Mouse (Mus musculus): ENCODE measurements around the gene Pik3c2b.

The Pik3c2b gene

GRCm38 (mm10) chr1:133124137-133124536 lies 78.7 kb downstream of the Pik3c2b start:
- Histone ChIP-seq H3K36me3 (ENCODE audit: control insufficient read depth, insufficient read depth, low read length, poor library complexity, severe bottlenecking) (no peaks in the 10 kb centered on the region), H3K27me3 (ENCODE audit: control insufficient read depth, insufficient read depth, low read length, poor library complexity, severe bottlenecking) (no peaks in the 10 kb centered on the region)
- DNase-seq (ENCODE audit: low read depth, low spot score) = no peak

- Histone ChIP-seq H3K36me3 (ENCODE audit: control insufficient read depth, insufficient read depth, low read length, poor library complexity, severe bottlenecking) (no peaks in the 10 kb centered on the region), H3K27me3 (ENCODE audit: control insufficient read depth, insufficient read depth, low read length, poor library complexity, severe bottlenecking) (no peaks in the 10 kb centered on the region)
- no peak for DNase-seq (ENCODE audit: low read depth, low spot score)
Observed at GRCm38 (mm10) chr1:133125640-133126364, 80.3 kb downstream of the Pik3c2b start.

- DNase-seq (ENCODE audit: low read depth, low spot score) = no peak
- Histone ChIP-seq H3K27me3 (ENCODE audit: control insufficient read depth, insufficient read depth, low read length, poor library complexity, severe bottlenecking) (no peaks in the 10 kb centered on the region), H3K36me3 (ENCODE audit: control insufficient read depth, insufficient read depth, low read length, poor library complexity, severe bottlenecking) (no peaks in the 10 kb centered on the region)
Observed at GRCm38 (mm10) chr1:133126365-133126740, 80.9 kb downstream of the Pik3c2b start.

- H3K36me3 ChIP-seq (ENCODE audit: control insufficient read depth, insufficient read depth, low read length, poor library complexity, severe bottlenecking) = no peaks in the 10 kb centered on the region
- H3K27me3 ChIP-seq (ENCODE audit: control insufficient read depth, insufficient read depth, low read length, poor library complexity, severe bottlenecking) = no peaks in the 10 kb centered on the region
- DNase-seq (ENCODE audit: low read depth, low spot score) = no peak
Observed at GRCm38 (mm10) chr1:133127328-133127727, 81.9 kb downstream of the Pik3c2b start.

GRCm38 (mm10) chr1:133129471-133130221 lies 84.2 kb downstream of the Pik3c2b start:
- Histone ChIP-seq H3K36me3 (ENCODE audit: control insufficient read depth, insufficient read depth, low read length, poor library complexity, severe bottlenecking) (peaks cover 7% of the 10 kb centered on the region; the same call in 1 of the 2 replicates), H3K27me3 (ENCODE audit: control insufficient read depth, insufficient read depth, low read length, poor library complexity, severe bottlenecking) (no peaks in the 10 kb centered on the region)
- DNase-seq (ENCODE audit: low read depth, low spot score) = no peak

GRCm38 (mm10) chr1:133130638-133131560 lies 85.4 kb downstream of the Pik3c2b start, which contains the start of gene Ppp1r15b:
Ppp1r15b (plus strand) TSS chr1:133131143.
- Histone ChIP-seq H3K36me3 (ENCODE audit: control insufficient read depth, insufficient read depth, low read length, poor library complexity, severe bottlenecking) (peaks cover 7% of the 10 kb centered on the region; the same call in 1 of the 2 replicates), H3K27me3 (ENCODE audit: control insufficient read depth, insufficient read depth, low read length, poor library complexity, severe bottlenecking) (no peaks in the 10 kb centered on the region)
- peak; percentile 98 for DNase-seq (ENCODE audit: low read depth, low spot score)

- no peak for DNase-seq (ENCODE audit: low read depth, low spot score)
- peaks cover 11% of the 10 kb centered on the region; the same call in 1 of the 2 replicates for H3K36me3 ChIP-seq (ENCODE audit: control insufficient read depth, insufficient read depth, low read length, poor library complexity, severe bottlenecking)
- no peaks in the 10 kb centered on the region for H3K27me3 ChIP-seq (ENCODE audit: control insufficient read depth, insufficient read depth, low read length, poor library complexity, severe bottlenecking)
Observed at GRCm38 (mm10) chr1:133131561-133131905, 86.1 kb downstream of the Pik3c2b start.

- Histone ChIP-seq H3K36me3 (ENCODE audit: control insufficient read depth, insufficient read depth, low read length, poor library complexity, severe bottlenecking) (peaks cover 14% of the 10 kb centered on the region; the same call in 1 of the 2 replicates), H3K27me3 (ENCODE audit: control insufficient read depth, insufficient read depth, low read length, poor library complexity, severe bottlenecking) (no peaks in the 10 kb centered on the region)
- DNase-seq (ENCODE audit: low read depth, low spot score) = no peak
Observed at GRCm38 (mm10) chr1:133131936-133132335, 86.5 kb downstream of the Pik3c2b start.

GRCm38 (mm10) chr1:133132388-133133326 lies 87.2 kb downstream of the Pik3c2b start:
- H3K27me3 ChIP-seq (ENCODE audit: control insufficient read depth, insufficient read depth, low read length, poor library complexity, severe bottlenecking) = no peaks in the 10 kb centered on the region
- peaks cover 16% of the 10 kb centered on the region; the same call in 1 of the 2 replicates for H3K36me3 ChIP-seq (ENCODE audit: control insufficient read depth, insufficient read depth, low read length, poor library complexity, severe bottlenecking)
- DNase-seq (ENCODE audit: low read depth, low spot score) = peak; percentile 16

GRCm38 (mm10) chr1:133133425-133133824 lies 88.0 kb downstream of the Pik3c2b start:
- H3K27me3 ChIP-seq (ENCODE audit: control insufficient read depth, insufficient read depth, low read length, poor library complexity, severe bottlenecking) = no peaks in the 10 kb centered on the region
- peaks cover 21% of the 10 kb centered on the region; the same call in 1 of the 2 replicates for H3K36me3 ChIP-seq (ENCODE audit: control insufficient read depth, insufficient read depth, low read length, poor library complexity, severe bottlenecking)
- peak; percentile 45 for DNase-seq (ENCODE audit: low read depth, low spot score)

GRCm38 (mm10) chr1:133134071-133134470 lies 88.6 kb downstream of the Pik3c2b start:
- no peaks in the 10 kb centered on the region for H3K27me3 ChIP-seq (ENCODE audit: control insufficient read depth, insufficient read depth, low read length, poor library complexity, severe bottlenecking)
- H3K36me3 ChIP-seq (ENCODE audit: control insufficient read depth, insufficient read depth, low read length, poor library complexity, severe bottlenecking) = peaks cover 24% of the 10 kb centered on the region; the same call in 1 of the 2 replicates
- no peak for DNase-seq (ENCODE audit: low read depth, low spot score)

GRCm38 (mm10) chr1:133134881-133135280 lies 89.4 kb downstream of the Pik3c2b start:
- no peak for DNase-seq (ENCODE audit: low read depth, low spot score)
- Histone ChIP-seq H3K27me3 (ENCODE audit: control insufficient read depth, insufficient read depth, low read length, poor library complexity, severe bottlenecking) (no peaks in the 10 kb centered on the region), H3K36me3 (ENCODE audit: control insufficient read depth, insufficient read depth, low read length, poor library complexity, severe bottlenecking) (peaks cover 27% of the 10 kb centered on the region; the same call in 1 of the 2 replicates)

GRCm38 (mm10) chr1:133135808-133136207 lies 90.3 kb downstream of the Pik3c2b start:
- peak; percentile 70 for DNase-seq (ENCODE audit: low read depth, low spot score)
- no peaks in the 10 kb centered on the region for H3K27me3 ChIP-seq (ENCODE audit: control insufficient read depth, insufficient read depth, low read length, poor library complexity, severe bottlenecking)
- H3K36me3 ChIP-seq (ENCODE audit: control insufficient read depth, insufficient read depth, low read length, poor library complexity, severe bottlenecking) = peaks cover 27% of the 10 kb centered on the region
